Mouse (Mus musculus): ENCODE measurements around the gene Pacrg.
A peak's percentile ranks its signal among the peaks of the same experiment; 100 is the strongest.

Pacrg gene

GRCm38 (mm10) chr17:10373727-10374126 lies 466.4 kb downstream of the Pacrg start:
- DNase-seq (ENCODE audit: low spot score): no peak

- peak; percentile 61 for DNase-seq (ENCODE audit: low spot score)
Measured at GRCm38 (mm10) chr17:10372001-10372785, 467.9 kb downstream of the Pacrg start.

GRCm38 (mm10) chr17:10371472-10371871 lies 468.6 kb downstream of the Pacrg start:
- DNase-seq (ENCODE audit: low spot score): no peak

DNA sequence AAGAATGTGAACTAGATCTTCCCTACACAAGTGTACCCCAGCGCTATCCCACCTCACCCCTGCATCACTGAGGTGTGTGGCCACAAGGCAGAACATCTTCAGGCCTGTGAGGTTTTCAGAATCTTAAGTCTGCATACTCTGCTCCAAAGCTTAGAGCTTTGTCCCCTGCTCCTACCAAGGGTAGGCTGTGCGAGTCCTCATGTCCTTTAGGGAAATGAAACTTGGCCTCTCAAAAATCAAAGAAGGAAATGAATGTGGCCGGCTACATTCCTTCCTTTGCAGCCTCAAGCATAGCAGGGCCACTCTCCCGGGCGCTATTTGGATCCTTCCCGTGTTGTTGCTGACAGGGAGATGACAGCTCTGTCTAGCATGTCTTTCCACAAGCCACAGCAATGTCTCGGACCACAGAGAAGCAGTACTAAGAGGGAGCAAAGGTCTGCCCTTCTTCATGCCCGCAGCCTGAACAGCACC lies 469.4 kb downstream of the Pacrg start:
- DNase-seq (ENCODE audit: low spot score): no peak

DNA sequence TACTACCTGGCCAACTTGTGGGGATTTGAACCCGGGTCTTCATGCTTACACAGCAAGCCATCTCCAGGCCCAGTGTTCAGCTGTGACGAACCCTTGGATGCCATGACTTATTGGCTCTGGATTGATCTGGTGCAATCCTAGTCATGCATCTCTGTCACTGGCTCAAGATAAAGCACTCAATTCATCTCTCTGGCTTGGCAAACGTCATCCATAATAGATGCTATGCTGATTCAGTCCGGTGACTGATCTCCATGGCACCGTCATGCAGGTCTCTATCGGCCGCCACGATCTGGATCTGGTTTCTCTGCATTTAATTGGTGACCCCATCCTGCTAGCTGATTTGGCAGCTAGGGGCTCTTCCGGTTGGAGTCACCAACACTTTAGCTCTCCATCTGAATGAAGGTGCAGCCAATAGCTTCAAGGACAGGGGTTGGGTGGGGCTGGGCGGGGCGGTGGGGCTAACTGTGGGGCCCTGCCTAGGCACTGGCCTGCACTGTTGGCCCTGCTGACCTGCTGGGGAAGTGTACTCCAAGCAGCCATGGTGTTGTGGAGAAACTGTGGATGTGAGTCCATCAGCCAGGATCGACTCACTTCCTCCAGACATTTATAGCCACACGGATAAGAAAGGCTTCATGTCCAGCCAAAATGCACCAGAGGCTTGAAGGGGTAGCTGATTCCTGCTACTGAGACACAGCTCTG lies 470.0 kb downstream of the Pacrg start:
- DNase-seq (ENCODE audit: low spot score): no peak

GRCm38 (mm10) chr17:10367044-10367443 lies 473.1 kb downstream of the Pacrg start:
- no peak for DNase-seq (ENCODE audit: low spot score)

- DNase-seq (ENCODE audit: low spot score): no peak
Measured at GRCm38 (mm10) chr17:10366577-10366976, 473.5 kb downstream of the Pacrg start.

DNA sequence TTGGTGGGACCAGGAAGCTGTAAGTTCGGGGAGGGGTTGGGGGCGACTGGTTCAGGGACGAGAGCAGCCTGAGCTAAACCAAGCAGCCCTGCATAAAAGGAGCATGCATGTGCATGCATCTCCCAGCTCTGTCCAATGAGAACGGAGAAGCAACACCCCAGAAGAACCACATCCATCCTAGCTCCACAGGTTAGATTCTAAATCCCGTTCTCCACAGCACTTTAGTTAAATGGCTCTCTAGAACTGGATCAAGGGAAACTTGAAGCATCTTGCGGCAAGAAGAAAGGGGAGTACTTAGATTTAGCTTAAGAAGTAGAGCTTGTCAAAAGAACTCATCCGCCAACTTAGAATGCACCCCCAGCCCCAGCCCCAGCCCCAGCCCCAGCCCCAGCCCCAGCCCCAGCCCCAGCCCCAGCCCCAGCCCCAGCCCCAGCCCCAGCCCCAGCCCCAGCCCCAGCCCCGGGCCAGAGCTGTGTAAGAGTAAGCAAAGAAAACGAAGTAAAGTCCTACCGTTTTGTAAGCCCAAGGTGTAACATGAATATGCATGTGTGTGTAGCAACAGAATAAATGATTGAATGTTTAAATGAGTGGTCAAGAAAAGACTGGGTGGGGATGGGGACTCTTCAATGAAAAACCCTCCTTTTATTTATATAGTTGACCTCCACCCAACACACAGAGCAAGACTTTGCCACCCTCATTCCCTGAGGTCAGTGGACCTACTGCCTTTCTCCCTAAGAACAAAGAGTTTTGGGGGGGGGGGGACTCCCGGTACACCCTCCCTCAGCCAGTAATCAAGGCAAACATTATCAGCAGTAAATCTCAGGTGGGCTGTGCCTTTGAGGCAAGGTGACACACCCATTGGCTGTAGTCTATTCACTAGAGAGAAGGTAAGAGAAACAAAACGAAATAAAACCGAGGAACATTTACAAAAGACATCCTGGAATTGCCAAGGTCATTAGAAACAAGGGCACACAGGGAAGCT lies 474.3 kb downstream of the Pacrg start:
- DNase-seq (ENCODE audit: low spot score): no peak

DNA sequence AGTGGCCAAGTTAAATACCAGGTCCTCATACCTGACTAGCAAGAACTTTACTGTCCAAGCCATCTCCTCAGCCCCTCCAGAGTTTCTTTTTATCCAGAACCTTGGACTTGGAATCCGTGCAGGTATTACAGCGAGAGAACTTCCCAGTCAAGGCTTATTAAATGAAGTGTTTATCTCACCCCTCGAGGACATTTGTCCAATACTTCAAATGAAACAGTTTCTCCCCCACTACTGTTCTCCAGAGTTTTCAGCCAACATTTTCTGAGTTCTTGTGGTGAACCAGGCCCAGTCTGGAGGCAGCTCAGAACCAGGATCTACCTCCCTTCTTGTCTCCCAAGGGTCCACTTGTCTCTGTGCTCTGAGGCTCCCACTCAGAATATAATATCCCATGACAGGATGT lies 477.0 kb downstream of the Pacrg start:
- DNase-seq (ENCODE audit: low spot score): no peak

DNA sequence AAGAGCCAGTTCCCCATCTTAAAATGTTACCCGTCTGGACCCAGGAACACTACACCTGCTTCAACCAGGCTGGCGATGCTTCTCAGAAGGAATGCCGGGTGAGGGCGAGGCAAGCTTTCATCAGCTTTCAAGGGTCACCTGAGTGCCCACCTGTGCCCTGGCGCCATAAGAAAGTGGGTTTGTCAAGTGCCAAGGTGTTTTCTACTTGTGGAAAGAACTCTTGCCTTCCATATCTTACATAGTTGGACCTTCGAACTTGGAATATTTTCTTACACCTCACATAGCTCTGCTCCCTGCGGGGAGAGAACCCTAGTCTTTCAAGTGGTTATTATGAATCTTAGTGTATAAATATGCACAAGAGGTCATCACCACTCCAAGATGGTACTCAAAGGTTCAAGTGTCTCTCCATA lies 478.2 kb downstream of the Pacrg start:
- no peak for DNase-seq (ENCODE audit: low spot score)

GRCm38 (mm10) chr17:10360738-10361137 lies 479.4 kb downstream of the Pacrg start:
- DNase-seq (ENCODE audit: low spot score): no peak

DNA sequence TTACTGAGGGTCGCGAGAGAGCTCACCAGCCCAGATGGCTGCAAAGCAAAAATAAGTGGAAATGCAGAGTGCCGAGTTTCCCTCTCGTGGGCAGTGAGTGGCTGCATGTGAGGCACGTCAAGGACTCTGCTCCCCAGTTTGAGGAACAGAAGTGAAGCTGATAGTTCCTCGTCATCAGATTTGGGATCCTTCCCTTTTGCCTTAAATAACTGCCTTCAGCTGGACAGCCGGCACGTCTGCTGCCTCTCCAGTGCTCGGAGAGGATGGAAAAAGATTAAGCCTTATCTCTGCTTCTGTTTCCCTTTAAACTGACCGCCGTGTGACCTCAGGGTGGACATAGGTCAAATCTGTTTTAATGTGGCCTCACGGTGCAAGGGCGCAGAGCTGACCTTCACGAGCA lies 480.6 kb downstream of the Pacrg start:
- no peak for DNase-seq (ENCODE audit: low spot score)

GRCm38 (mm10) chr17:10357348-10357747 lies 482.8 kb downstream of the Pacrg start:
- no peak for DNase-seq (ENCODE audit: low spot score)

DNA sequence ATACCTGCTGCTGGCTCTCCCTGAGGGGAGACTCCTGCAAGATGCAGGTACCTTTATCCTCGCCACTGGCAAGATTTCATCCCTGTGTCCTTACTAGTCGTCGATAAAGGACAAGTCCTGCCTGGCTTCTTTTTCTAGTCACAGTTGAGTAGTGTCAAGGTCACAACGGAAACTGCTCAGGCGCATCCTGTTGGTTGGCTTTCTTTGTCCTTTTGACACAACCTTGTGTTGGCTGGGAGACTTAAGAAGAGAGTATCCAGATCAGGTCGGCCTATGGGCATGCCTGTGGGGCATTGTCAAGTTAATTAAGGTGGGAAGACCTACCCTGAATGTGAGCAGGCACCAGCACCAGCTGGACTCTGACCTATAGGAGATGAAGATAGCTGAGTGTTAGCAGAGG lies 483.8 kb downstream of the Pacrg start:
- DNase-seq (ENCODE audit: low spot score): no peak

DNA sequence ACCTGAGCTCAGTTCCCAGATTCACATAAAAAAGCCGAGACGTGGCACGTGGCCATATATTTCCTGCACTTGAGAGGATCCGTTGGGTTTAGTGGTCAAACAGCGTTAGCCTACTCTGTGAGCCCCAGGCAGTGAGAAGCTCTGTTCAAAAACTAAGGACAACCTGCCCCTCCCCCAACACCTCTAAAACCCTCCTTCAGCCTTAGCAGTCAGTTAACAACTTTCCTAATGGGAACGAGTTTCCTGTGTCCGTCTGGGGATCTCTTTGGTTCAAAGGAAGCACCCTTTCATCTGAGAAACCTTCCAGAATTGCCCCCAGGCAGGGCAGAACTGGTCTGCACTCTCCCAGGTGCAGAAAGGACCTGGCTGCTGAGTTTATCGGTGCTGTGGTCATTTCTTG lies 484.4 kb downstream of the Pacrg start:
- DNase-seq (ENCODE audit: low spot score): no peak
